Mouse (Mus musculus): ENCODE results near the gene Ephb2.

Gene Ephb2

DNA sequence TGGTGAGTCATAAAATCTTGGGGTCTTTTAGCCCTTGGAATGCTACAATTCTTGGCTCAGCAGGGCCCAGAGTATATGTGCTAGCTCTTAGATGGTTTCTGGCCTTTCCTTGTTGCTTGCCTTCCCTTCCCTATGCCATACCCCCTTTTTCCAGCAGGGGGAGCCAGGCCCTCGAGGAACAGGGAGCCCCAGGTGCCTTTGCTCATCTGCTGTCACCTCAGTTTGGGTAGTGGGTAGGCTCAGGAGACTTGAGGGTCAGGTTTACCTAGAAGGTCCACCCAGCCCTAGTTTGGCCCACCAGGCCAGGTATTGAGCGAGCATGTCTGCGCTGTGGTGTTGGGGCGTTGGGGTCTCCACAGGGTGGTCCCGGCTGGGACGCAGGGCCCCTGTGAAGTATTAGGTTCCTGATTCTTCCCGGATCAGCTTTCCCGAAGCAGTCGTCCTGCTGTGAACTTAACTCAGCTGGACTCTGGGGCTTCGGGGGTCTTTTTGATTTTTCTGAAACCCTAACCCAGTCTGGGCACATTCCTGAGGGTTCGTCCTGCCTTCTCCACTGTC lies 186.8 kb downstream of the Ephb2 start:
- DNase-seq: peak; percentile 81

GRCm38 (mm10) chr4:136638890-136639289 lies 196.9 kb downstream of the Ephb2 start:
- DNase-seq: peak; percentile 23

- DNase-seq: no peak
These were observed 197.5 kb downstream of the Ephb2 start for GRCm38 (mm10) chr4:136638230-136638750.

DNA sequence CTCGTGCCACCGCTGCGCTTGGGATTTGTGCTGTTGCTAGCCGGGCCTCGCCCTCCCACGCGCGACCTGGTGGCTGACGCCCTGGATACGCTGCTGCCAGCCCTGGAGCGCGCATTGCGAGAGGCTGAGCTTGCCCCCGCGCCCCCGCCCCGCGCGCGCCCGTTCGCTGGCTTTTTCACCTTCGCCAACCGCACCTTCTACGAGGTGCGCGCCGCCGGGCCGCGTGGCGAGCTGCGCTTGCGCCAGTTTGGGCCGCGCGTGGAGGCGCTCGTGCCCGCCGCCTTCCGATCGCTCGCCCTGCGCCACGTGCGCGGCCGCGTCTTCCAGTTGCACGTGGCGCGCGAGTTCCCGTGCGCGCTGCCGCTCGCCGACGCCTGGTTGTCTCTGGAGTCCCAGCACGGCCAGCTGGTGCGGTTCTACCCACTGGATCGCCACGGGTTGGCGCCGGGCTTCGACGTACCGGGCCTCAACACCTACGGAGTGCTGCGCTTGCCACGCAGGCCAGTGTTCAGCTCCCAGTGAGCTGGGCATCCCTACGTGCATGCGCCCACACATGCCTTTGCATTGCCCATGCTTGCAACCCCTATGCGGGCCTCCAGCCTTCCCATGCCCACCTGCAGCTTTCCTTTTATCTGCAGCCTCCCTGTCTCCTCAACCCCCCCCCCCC lies 198.1 kb downstream of the Ephb2 start:
- peak; percentile 24 for DNase-seq

DNA sequence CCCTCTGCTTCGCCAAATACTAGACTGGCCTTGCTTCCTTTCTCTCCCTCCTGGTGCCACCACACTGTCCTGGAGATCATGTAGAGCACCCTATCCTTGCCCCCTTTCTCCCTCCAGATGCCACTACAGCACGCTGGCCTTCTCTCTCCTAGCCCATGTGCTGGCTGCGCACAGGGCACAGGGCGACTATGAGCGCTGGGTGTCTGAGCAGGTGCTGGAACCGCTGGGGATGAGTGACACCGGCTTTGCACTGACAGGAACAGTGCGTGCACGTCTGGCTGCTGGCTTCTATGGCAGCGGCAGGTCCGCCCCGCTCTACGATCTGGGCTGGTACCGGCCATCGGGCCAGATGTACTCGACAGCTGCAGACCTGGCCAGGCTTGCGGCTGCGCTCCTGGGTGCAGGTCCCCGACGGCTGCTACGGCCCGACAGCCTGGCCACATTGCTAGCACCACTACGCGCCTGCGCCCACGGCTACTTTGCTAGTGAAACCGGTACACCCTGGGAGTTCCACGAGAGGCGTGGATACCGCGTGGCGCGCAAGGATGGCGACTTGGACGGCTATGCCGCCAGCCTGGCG lies 198.7 kb downstream of the Ephb2 start:
- no peak for DNase-seq

DNA sequence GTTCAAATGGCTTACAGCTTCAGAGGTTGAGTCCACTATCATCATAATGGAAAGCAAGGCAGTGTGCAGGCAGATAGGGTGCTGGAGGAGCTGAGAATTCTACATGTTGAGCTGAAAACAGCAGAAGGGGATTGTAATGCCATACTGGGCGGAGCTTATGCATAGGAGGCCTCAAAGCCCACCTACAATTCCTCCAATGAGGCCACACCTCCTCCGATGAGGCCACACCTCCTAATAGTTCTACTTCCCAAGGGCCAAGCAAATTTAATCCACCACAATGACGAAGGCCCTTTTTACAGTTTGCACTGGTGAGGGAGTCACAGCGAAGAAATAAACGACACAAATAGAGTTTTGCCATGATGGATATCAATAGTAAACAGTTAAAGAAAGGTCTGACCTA lies 199.3 kb downstream of the Ephb2 start:
- no peak for DNase-seq

DNA sequence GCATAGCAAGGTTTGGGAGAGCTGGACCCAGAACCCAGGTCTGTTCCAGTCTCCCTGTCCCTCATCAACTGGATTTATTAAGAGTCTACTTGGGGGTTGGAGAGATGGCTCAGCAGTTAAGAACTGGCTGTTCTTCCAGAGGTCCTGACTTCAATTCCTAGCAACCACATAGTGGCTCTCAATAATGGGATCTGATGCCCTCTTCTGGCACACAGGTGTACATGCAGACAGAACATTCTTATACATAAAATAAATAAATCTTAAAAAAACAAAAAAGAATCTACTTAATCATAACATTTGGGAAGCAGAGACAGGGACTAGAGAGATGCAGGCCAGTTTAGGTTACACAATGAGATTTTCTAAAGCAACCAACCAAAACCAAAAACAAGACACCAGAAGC lies 199.8 kb downstream of the Ephb2 start:
- DNase-seq: no peak

DNA sequence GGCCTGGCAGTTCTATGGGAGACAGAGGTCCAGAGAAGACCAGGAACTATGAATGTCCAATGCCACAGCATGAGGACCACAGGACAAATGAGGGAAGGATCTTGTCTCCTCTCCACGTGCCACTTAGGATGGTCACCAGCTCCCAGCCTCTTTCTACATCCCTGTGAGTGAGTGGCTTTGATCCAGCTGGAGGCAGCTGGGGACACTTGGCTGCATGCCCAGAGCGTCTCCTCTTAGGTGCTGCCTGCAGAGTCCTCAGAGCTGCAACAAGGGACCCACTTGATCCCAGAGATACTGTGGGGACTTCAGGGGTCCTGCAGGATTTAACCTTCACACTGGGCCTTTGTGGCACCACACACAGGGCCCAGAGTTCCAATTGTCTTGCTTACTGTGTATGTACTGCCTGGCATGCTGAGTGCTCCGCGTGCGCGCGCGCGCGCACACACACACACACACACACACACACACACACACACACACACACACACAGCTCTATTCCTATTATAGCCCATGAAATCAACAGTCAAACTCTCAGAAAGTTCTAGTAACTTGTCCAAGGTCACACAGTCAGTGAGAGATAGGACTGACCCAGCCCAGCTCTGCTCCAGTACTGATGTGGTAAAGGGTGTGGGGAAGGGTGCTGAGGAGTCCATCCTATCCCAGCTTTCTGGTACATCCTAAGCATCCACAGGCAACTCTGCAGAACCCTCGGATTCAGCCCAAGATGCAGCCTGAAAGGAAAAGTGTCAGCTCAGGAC lies 204.4 kb downstream of the Ephb2 start:
- DNase-seq: no peak

DNA sequence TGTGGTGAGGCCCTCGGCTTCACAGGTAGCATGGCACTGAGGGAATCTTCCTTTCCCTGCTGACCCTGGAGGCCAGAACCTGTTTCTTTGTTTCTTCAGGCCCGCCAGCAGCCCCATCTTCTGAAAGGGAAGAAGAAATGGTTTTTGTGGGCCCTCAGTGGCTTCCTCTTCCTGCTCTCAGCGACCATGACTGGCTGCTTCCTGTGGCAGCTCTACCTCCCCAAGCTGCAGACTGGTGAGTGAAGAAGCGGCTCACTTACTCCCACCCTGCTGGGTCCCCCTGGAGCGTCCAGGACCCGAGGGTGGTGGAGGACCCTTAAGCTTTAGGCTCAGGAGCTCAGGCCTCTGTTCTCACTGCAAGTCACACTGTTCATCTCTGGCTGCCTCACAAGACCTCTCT lies 209.2 kb downstream of the Ephb2 start:
- DNase-seq: no peak

DNA sequence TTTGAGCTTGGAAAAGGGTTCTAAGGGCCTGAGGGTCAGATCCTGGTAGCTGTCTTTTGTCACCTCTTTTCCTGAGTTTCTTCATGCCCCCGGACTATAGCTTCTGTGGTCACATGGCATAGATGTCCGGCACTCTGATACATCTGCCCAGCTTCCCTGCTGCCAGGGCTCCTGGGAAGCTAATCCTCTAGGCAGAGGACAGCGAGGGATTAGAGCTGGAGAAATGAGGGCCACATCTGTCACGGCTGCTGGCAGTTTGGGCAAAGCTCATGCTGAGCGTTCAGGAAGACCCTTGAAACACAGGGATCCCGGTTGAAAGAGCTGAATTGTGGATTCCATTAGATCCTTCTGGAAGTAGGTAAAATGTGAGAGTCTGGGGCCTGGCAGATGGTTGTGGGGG lies 213.4 kb downstream of the Ephb2 start, which contains the start of gene Lactbl1:
Gene Lactbl1, plus strand, starts transcription at position 234 of the 400 bp plus-strand sequence.
- no peak for DNase-seq

DNA sequence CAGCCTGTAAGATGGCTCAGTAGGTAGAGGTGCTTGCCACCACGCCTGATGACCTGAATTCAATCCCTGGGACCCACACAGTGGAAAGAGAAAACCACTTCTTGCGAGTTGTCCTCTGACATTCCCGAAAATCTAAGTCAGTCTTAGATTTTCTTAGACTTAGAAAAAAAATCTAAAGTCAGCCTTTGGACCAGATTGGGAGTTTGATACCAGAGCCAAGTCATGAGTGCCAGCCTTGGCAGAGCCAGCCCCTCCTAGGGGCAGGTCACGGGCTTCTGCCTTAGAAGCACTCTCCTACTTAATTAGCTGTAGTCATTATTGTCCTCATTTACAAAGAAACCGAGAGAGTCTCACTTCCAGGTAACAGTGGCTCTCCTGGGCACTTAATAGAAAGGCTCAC lies 213.8 kb downstream of the Ephb2 start:
- no peak for DNase-seq

DNA sequence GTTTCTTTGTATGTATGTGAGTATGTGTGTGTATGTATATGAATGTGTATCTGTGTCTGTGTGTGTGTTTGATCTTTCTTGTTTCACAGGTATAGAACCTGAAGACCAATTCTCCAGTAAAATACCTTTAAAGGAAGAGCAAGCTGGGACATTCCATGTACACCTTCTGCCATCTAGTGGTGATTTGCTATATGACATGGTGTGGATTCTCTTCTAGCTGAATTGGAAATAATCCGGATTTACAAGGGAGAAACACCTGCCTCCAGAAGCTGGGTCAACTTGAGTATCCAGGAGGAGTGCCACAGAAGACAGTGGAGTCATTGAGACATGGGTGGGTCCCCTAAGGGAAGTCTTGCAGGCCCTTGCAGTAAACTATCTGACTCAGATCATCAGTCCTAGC lies 214.5 kb downstream of the Ephb2 start:
- no peak for DNase-seq

DNA sequence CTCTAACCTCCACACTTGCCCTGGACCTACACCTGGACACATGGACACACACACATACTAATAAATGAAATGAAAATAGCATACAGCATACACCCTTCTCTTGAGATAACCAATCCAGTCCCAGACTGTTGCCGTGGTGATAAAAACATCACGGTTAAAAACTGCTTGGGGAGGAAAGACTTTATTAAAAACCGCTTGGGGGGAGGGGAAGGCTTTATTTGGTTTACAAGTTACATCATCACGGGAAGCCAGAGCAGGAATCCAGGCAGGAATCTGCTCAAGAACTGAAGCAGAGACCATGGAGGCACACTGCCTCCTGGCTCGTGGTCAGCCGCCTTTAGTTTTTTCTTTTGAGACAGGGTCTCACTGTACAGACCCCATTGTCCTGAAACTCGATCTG lies 222.1 kb downstream of the Ephb2 start:
- no peak for DNase-seq

DNA sequence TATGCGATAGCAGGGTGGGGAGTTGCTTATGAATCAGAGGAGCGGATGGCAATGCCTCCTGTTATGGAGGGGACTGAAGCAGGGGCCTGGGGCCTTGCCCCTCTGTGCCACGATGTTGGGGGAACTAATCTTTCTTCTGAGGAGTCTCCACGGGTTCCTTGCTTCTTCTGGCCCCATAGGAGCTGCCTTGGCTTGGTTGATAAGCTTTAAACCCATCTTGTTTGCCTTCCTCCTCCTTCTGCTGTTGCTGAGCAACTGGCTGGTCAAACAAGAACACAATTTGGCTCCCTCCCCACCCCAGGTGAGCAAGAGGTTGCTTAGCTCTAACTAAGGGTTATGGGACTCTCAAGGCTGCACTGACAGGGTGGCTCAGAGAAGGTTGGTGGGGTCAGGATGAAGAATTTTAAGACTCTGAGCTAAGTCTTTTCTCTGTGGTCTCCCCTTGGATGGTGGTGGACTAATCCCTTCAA lies 225.4 kb downstream of the Ephb2 start, which contains the start of gene Tex46:
Gene Tex46, plus strand, starts transcription at position 51 of the 470 bp plus-strand sequence.
- DNase-seq: no peak

GRCm38 (mm10) chr4:136605756-136606485 lies 229.9 kb downstream of the Ephb2 start:
- DNase-seq: no peak

GRCm38 (mm10) chr4:136602568-136602967 lies 233.2 kb downstream of the Ephb2 start, which contains the start of gene Kdm1a:
Gene Kdm1a, minus strand, starts transcription at chr4:136602723.
- peak; percentile 96 for DNase-seq

DNA sequence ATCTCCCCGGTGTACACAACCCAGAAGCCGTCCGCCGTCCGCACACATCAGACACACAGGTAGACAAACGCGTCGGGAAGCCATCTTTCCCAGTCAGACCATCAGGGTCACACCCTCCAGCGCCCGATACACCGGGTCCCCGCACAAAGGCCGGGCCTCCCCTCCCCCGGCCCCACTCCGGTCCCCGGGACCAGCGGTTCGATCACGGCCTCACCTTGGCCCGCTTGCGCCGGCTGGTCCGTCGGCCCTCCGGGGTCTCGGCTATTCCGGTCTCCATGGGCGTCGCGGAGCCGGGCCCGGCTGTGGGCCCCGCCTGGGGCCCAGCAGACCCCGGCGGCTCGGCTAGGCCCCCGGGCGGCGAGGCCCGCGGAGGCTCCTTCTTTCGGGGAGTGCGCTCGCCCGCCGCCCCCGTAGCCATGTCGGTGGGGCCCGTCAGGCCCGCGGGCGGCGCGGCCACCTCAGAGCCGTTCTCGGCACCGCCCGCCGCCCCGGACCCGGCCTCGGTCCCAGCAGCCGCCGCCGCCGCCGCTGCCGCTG lies 233.7 kb downstream of the Ephb2 start:
- DNase-seq: peak; percentile 69

DNA sequence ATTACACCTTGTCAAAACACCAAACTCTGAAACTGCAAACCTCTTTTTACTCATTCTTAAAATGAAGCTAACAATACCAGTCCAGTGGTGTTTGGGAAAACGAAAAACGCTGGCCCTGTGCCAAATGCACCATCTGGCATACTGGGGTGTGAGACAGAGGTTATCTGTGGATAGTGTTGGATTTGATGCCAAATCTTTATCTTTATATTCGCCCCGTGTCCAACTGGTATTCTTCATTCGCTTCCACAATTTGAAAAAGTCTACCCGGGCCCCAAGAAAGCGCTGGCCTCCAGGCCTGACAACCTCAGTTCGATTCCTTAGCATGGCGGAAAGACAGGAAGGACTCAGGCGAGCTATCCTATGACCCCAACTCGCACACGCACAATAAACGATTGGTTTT lies 234.3 kb downstream of the Ephb2 start:
- DNase-seq: peak; percentile 60

GRCm38 (mm10) chr4:136600536-136600935 lies 235.3 kb downstream of the Ephb2 start:
- no peak for DNase-seq

DNA sequence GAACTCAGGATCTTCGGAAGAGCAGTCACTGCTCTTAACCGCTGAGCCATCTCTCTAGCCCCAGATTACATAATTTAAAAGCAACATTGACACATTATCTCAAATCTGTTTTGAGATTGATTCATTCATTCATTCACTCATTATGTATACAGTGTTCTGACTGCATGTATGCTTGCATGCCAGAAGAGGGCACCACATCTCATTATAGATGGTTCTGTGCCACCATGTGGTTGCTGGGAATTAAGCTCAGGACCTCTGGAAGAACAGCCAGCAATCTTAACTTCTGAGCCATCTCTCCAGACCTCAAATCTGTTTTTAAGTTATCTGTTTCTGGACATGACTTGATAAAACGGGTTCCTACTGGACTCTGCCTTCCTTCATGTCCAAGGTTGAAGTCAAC lies 235.9 kb downstream of the Ephb2 start:
- DNase-seq: no peak

- DNase-seq: no peak
These were observed 237.4 kb downstream of the Ephb2 start for GRCm38 (mm10) chr4:136598268-136598876.

Measured in liver (tissue).